Mouse (Mus musculus): ENCODE measurements around the gene Cdc73. TPM values are rescaled to one million over a fixed set of nuclear protein-coding genes. Genes with fewer than 3 reads are reported as not detected.

The Cdc73 gene
- total and polyA plus RNA-seq, 2 experiments = 1.1 to 6.7 TPM

- H3K4me1 ChIP-seq (ENCODE audit: control insufficient read depth, insufficient read depth, low read length) = peaks cover 2% of the 10 kb centered on the region; the same call in 1 of the 2 replicates
- no peaks in the 10 kb centered on the region for H3K79me2 ChIP-seq (ENCODE audit: control insufficient read depth, insufficient read depth, low read length)
- peaks cover 9% of the 10 kb centered on the region for H3K36me3 ChIP-seq (ENCODE audit: control insufficient read depth, insufficient read depth, low read length)
- DNase-seq (ENCODE audit: extremely low read depth, low read depth, low spot score) = no peak
- TF ChIP-seq POLR2A (IDR thresholded peaks at IDR 0.05; ENCODE audit: extremely low read depth, insufficient read depth, low read length) (no peak), CTCF (IDR thresholded peaks at IDR 0.05; ENCODE audit: low read depth, low read length) (no peak)
- no peaks in the 10 kb centered on the region for H3K27me3 ChIP-seq (ENCODE audit: control insufficient read depth, insufficient read depth, low read length)
- H3K27ac ChIP-seq (replicated peaks; ENCODE audit: insufficient read depth, low read depth, low read length) = no peak overlapping the region
- no peak overlapping the region for H3K4me3 ChIP-seq (ENCODE audit: insufficient read depth, low read depth, low read length)
- H3K9ac ChIP-seq (ENCODE audit: low read depth, low read length) = no peak overlapping the region
These were observed 80.8 kb downstream of the Cdc73 start for GRCm38 (mm10) chr1:143621930-143622329.

GRCm38 (mm10) chr1:143619760-143620159 lies 82.9 kb downstream of the Cdc73 start:
- H3K36me3 ChIP-seq (ENCODE audit: control insufficient read depth, insufficient read depth, low read length) = peaks cover 7% of the 10 kb centered on the region
- H3K4me1 ChIP-seq (ENCODE audit: control insufficient read depth, insufficient read depth, low read length) = peaks cover 2% of the 10 kb centered on the region; the same call in 1 of the 2 replicates
- no peak overlapping the region for H3K4me3 ChIP-seq (ENCODE audit: insufficient read depth, low read depth, low read length)
- H3K27me3 ChIP-seq (ENCODE audit: control insufficient read depth, insufficient read depth, low read length) = no peaks in the 10 kb centered on the region
- TF ChIP-seq CTCF (IDR thresholded peaks at IDR 0.05; ENCODE audit: low read depth, low read length) (no peak), POLR2A (IDR thresholded peaks at IDR 0.05; ENCODE audit: extremely low read depth, insufficient read depth, low read length) (no peak)
- H3K9ac ChIP-seq (ENCODE audit: low read depth, low read length) = no peak overlapping the region
- no peaks in the 10 kb centered on the region for H3K79me2 ChIP-seq (ENCODE audit: control insufficient read depth, insufficient read depth, low read length)
- DNase-seq (ENCODE audit: extremely low read depth, low read depth, low spot score) = no peak
- H3K27ac ChIP-seq (replicated peaks; ENCODE audit: insufficient read depth, low read depth, low read length) = no peak overlapping the region
- 74% methylated on average over 2 of the region's 2 CpGs for whole genome bisulfite sequencing

GRCm38 (mm10) chr1:143612901-143613300 lies 89.8 kb downstream of the Cdc73 start:
- no peaks in the 10 kb centered on the region; the same call in 1 of the 2 replicates for H3K4me1 ChIP-seq (ENCODE audit: control insufficient read depth, insufficient read depth, low read length)
- H3K9ac ChIP-seq (ENCODE audit: low read depth, low read length) = no peak overlapping the region
- 96% methylated on average over 2 of the region's 2 CpGs for WGBS
- no peaks in the 10 kb centered on the region for H3K27me3 ChIP-seq (ENCODE audit: control insufficient read depth, insufficient read depth, low read length)
- TF ChIP-seq POLR2A (IDR thresholded peaks at IDR 0.05; ENCODE audit: extremely low read depth, insufficient read depth, low read length) = no peak
- TF ChIP-seq CTCF (IDR thresholded peaks at IDR 0.05; ENCODE audit: low read depth, low read length) = no peak
- no peak overlapping the region for H3K27ac ChIP-seq (replicated peaks; ENCODE audit: insufficient read depth, low read depth, low read length)
- H3K79me2 ChIP-seq (ENCODE audit: control insufficient read depth, insufficient read depth, low read length) = no peaks in the 10 kb centered on the region
- no peak overlapping the region for H3K4me3 ChIP-seq (ENCODE audit: insufficient read depth, low read depth, low read length)
- H3K36me3 ChIP-seq (ENCODE audit: control insufficient read depth, insufficient read depth, low read length) = peaks cover 20% of the 10 kb centered on the region
- DNase-seq (ENCODE audit: extremely low read depth, low read depth, low spot score) = no peak

- H3K9ac ChIP-seq (ENCODE audit: low read depth, low read length) = no peak overlapping the region
- no peaks in the 10 kb centered on the region; the same call in 1 of the 2 replicates for H3K4me1 ChIP-seq (ENCODE audit: control insufficient read depth, insufficient read depth, low read length)
- H3K27me3 ChIP-seq (ENCODE audit: control insufficient read depth, insufficient read depth, low read length) = no peaks in the 10 kb centered on the region
- no peak overlapping the region for H3K4me3 ChIP-seq (ENCODE audit: insufficient read depth, low read depth, low read length)
- peak; percentile 79 for DNase-seq (ENCODE audit: extremely low read depth, low read depth, low spot score)
- no peak overlapping the region for H3K27ac ChIP-seq (replicated peaks; ENCODE audit: insufficient read depth, low read depth, low read length)
- no peak for TF ChIP-seq POLR2A (IDR thresholded peaks at IDR 0.05; ENCODE audit: extremely low read depth, insufficient read depth, low read length)
- WGBS = 17% methylated on average over 2 of the region's 2 CpGs
- H3K36me3 ChIP-seq (ENCODE audit: control insufficient read depth, insufficient read depth, low read length) = peaks cover 10% of the 10 kb centered on the region
- H3K79me2 ChIP-seq (ENCODE audit: control insufficient read depth, insufficient read depth, low read length) = no peaks in the 10 kb centered on the region
These were observed 93.8 kb downstream of the Cdc73 start for GRCm38 (mm10) chr1:143608911-143609310.

GRCm38 (mm10) chr1:143596864-143597263 lies 105.8 kb downstream of the Cdc73 start:
- Histone ChIP-seq H3K27ac (replicated peaks; ENCODE audit: insufficient read depth, low read depth, low read length) (no peak overlapping the region), H3K27me3 (ENCODE audit: control insufficient read depth, insufficient read depth, low read length) (no peaks in the 10 kb centered on the region), H3K4me3 (ENCODE audit: insufficient read depth, low read depth, low read length) (no peak overlapping the region), H3K36me3 (ENCODE audit: control insufficient read depth, insufficient read depth, low read length) (no peaks in the 10 kb centered on the region), H3K9ac (ENCODE audit: low read depth, low read length) (no peak overlapping the region), H3K79me2 (ENCODE audit: control insufficient read depth, insufficient read depth, low read length) (no peaks in the 10 kb centered on the region), H3K4me1 (ENCODE audit: control insufficient read depth, insufficient read depth, low read length) (no peaks in the 10 kb centered on the region)
- 51% methylated on average over 2 of the region's 2 CpGs for WGBS
- peak; percentile 55 for DNase-seq (ENCODE audit: extremely low read depth, low read depth, low spot score)
- no peak for TF ChIP-seq CTCF (IDR thresholded peaks at IDR 0.05; ENCODE audit: low read depth, low read length)
- no peak for TF ChIP-seq POLR2A (IDR thresholded peaks at IDR 0.05; ENCODE audit: extremely low read depth, insufficient read depth, low read length)

- DNase-seq (ENCODE audit: extremely low read depth, low read depth, low spot score) = no peak
- Histone ChIP-seq H3K27me3 (ENCODE audit: control insufficient read depth, insufficient read depth, low read length) (peaks cover 2% of the 10 kb centered on the region; the same call in 1 of the 2 replicates), H3K4me3 (ENCODE audit: insufficient read depth, low read depth, low read length) (no peak overlapping the region), H3K4me1 (ENCODE audit: control insufficient read depth, insufficient read depth, low read length) (no peaks in the 10 kb centered on the region), H3K36me3 (ENCODE audit: control insufficient read depth, insufficient read depth, low read length) (no peaks in the 10 kb centered on the region), H3K9ac (ENCODE audit: low read depth, low read length) (no peak overlapping the region), H3K27ac (replicated peaks; ENCODE audit: insufficient read depth, low read depth, low read length) (no peak overlapping the region), H3K79me2 (ENCODE audit: control insufficient read depth, insufficient read depth, low read length) (no peaks in the 10 kb centered on the region)
- TF ChIP-seq CTCF (IDR thresholded peaks at IDR 0.05; ENCODE audit: low read depth, low read length) (no peak), POLR2A (IDR thresholded peaks at IDR 0.05; ENCODE audit: extremely low read depth, insufficient read depth, low read length) (no peak)
- 89% methylated on average over 10 of the region's 10 CpGs for WGBS
These were observed 125.7 kb downstream of the Cdc73 start for GRCm38 (mm10) chr1:143576824-143577543.
